Mouse (Mus musculus) kidney, postnatal 0 days (tissue): ENCODE data around the gene Mast4. TPM values are rescaled to one million over a fixed set of nuclear protein-coding genes. Genes with fewer than 3 reads are reported as not detected.

ENCODE experiments used
- ATAC-seq: fragments of 200-750 bp; cut with Nextera tagmentation; replicated peaks from 2 replicates; pipeline ENCODE4 v1.8.0; 2017; ENCODE audit warnings: low read depth, moderate number of reproducible peaks, moderate TSS enrichment, moderate library complexity; ENCODE audit not compliant: low FRiP score
- DNase-seq: peaks from one replicate; pipeline ENCODE4 v3.0.0-alpha.2; 2016; ENCODE audit warnings: low spot score
- H3K27ac ChIP-seq: fragments of 300-500 bp; sonication (generic); 2 replicates; pipeline ENCODE4 v1.5.1; 2014; ENCODE audit warnings: mild to moderate bottlenecking
- H3K27me3 ChIP-seq: fragments of 300-500 bp; sonication (generic); 2 replicates; pipeline ENCODE4 v1.6.1; 2014; ENCODE audit warnings: low read length, mixed read lengths; ENCODE audit not compliant: insufficient read depth
- H3K36me3 ChIP-seq: fragments of 300-500 bp; sonication (generic); 2 replicates; pipeline ENCODE4 v1.6.1; 2014; ENCODE audit warnings: low read length, mixed read lengths; ENCODE audit not compliant: insufficient read depth
- H3K4me1 ChIP-seq: fragments of 300-500 bp; sonication (generic); replicated peaks from 2 replicates; pipeline ENCODE4 v1.6.1; 2014; ENCODE audit warnings: antibody characterized with exemption, low read length, mixed read lengths; ENCODE audit not compliant: insufficient read depth
- H3K4me2 ChIP-seq: fragments of 300-500 bp; sonication (generic); 2 replicates; pipeline ENCODE4 v1.6.1; 2014; ENCODE audit warnings: mild to moderate bottlenecking, low read length, moderate library complexity, mixed read lengths
- H3K4me3 ChIP-seq: fragments of 300-500 bp; sonication (generic); replicated peaks from 2 replicates; pipeline ENCODE4 v1.5.1; 2014; ENCODE audit warnings: low read depth, low read length
- H3K9ac ChIP-seq: fragments of 300-500 bp; sonication (generic); 2 replicates; pipeline ENCODE4 v1.6.1; 2014; ENCODE audit warnings: low read depth, low read length
- H3K9me3 ChIP-seq: fragments of 300-500 bp; sonication (generic); replicated peaks from 2 replicates; pipeline ENCODE4 v1.6.1; 2016; ENCODE audit warnings: low read length, inconsistent platforms, mixed read lengths
- CTCF ChIP-seq: IDR thresholded peaks from 2 replicates; pipeline ENCODE4 v1.5.1; 2016; ENCODE audit warnings: antibody characterized with exemption, low read depth, mild to moderate bottlenecking, moderate library complexity
- WGBS: fragments of 180-500 bp; shearing (Covaris S2); extraction: QIAGEN DNeasy Blood & Tissue Kit; methylation state at CpG from one replicate; pipeline ENCODE4 v1.1.7; 2014; 5-methylcytosine and 5-hydroxymethylcytosine counted together
- polyA plus RNA-seq: library from polyadenylated mRNA; unstranded; fragments of >200 nt; fragmentation: Nextera tagmentation; extraction: Ambion mirVana; gene quantifications from 2 replicates; pipeline ENCODE4 v1.2.1, GENCODE M21; 2015

Mast4 gene
- polyA plus RNA-seq, 1 experiment from 2014 or later, result 10.6 TPM

GRCm38 (mm10) chr13:102895894-102896293, 438.4 kb downstream of the Mast4 start:
- Histone ChIP-seq H3K4me2 (no peak overlapping the region), H3K4me1 (peaks cover 37% of the 10 kb centered on the region)
- WGBS, result 79% methylated on average over 6 of the region's 6 CpGs

DNA sequence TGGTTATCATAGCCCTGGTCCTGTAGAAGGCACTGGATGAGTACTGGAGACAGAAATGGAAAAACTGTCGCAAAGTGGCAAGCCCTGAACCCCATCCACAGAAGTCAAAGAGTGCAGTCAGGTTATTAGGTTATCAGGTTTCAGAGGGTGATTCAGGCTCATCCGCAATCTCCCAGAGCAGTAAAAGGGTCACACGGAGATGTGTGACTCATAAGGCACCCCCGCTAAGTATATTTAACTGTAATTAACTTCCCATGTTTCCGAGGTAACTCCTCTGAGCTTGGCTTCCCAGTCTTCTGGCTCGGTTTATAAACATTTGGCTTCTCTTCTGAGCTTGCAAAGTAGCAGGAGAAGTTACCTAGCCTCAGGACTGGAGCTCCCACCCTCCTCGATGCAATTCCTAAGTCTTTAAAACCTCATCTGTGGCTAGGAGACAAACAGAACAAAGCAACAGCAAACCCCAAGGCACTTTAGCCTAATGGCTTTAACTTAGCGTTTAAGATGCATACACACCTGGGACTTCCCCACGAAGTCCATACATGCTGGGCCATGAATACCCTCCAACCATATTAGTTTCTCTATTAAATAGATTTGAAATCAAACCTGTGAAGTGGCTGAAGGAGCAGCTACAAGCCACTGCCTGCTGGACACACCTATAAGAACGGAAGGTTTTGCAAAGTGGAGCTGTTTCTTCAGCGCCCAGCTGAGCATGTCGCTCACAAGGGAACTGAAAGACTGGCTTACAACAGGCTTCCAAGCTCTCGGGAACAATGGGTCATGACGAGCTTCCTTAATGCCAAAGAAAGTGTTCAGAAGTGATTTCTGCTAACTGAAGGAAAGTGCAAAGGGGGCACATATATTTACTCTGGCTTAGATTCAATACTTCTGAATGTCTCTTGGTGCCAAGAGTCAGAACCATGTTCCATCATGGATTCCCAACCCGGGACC, 439.7 kb downstream of the Mast4 start:
- no peak overlapping the region for H3K4me3 ChIP-seq
- H3K9me3 ChIP-seq, result no peaks in the 10 kb centered on the region
- TF ChIP-seq CTCF, result no peak
- H3K27me3 ChIP-seq, result no peaks in the 10 kb centered on the region
- WGBS, result 29% methylated on average over 15 of the region's 15 CpGs
- peak overlapping the region; percentile 23 for H3K4me2 ChIP-seq
- H3K27ac ChIP-seq, result peak overlapping the region; percentile 28; the same call in 1 of the 2 replicates
- no peaks in the 10 kb centered on the region for H3K36me3 ChIP-seq
- H3K4me1 ChIP-seq, result peaks cover 30% of the 10 kb centered on the region
- DNase-seq, result no peak
- H3K9ac ChIP-seq, result no peak overlapping the region
- no peak for ATAC-seq

More at GRCm38 (mm10) chr13:102895894-102896293, 438.4 kb downstream of the Mast4 start:
- no peak overlapping the region for H3K9ac ChIP-seq
- H3K27ac ChIP-seq, result no peak overlapping the region
- DNase-seq (no peak), ATAC-seq (no peak)
- TF ChIP-seq CTCF, result no peak
- no peaks in the 10 kb centered on the region for H3K36me3 ChIP-seq
- H3K27me3 ChIP-seq, result no peaks in the 10 kb centered on the region
- H3K4me3 ChIP-seq, result no peak overlapping the region
- no peaks in the 10 kb centered on the region for H3K9me3 ChIP-seq

- H3K9ac ChIP-seq, result no peak overlapping the region
- ATAC-seq, result no peak
- 78% methylated on average over 3 of the region's 3 CpGs for WGBS
Observed at GRCm38 (mm10) chr13:102892783-102893182, 441.5 kb downstream of the Mast4 start.

DNA sequence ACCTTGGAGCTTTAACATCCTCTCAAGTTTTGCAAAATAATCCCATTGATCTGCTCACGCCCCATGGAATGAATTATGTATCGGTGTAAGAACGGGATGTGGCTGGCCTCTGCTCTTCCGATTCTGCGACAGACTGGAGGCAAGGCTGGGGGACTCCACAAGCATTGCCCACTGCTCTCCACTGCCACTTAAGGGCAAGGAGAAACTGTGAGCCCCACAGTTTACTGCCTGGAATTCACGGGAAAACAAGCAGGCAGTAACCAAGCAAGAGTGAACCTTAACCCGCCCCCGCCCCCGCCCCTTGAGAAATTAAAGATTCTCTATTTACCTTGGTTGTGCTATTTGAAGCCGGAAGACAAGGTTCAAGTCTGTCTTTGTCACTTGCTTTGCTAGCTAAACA, 444.3 kb downstream of the Mast4 start:
- no peaks in the 10 kb centered on the region for H3K9me3 ChIP-seq
- no peaks in the 10 kb centered on the region for H3K36me3 ChIP-seq
- peak; percentile 40 for ATAC-seq
- H3K27ac ChIP-seq, result peak overlapping the region; percentile 55
- 52% methylated on average over 10 of the region's 10 CpGs for WGBS
- peak overlapping the region; percentile 26 for H3K4me2 ChIP-seq
- H3K4me3 ChIP-seq, result no peak overlapping the region
- H3K27me3 ChIP-seq, result no peaks in the 10 kb centered on the region
- H3K4me1 ChIP-seq, result peaks cover 12% of the 10 kb centered on the region; the same call in 1 of the 2 replicates
- no peak overlapping the region for H3K9ac ChIP-seq
- 0 out of 2 replicates have a peak, but pooled peaks have one; percentile 3 for TF ChIP-seq CTCF
- DNase-seq, result no peak

More at GRCm38 (mm10) chr13:102892783-102893182, 441.5 kb downstream of the Mast4 start:
- H3K27ac ChIP-seq, result no peak overlapping the region
- H3K4me2 ChIP-seq, result no peak overlapping the region
- no peaks in the 10 kb centered on the region for H3K36me3 ChIP-seq
- no peak for TF ChIP-seq CTCF
- no peaks in the 10 kb centered on the region for H3K9me3 ChIP-seq
- no peak overlapping the region for H3K4me3 ChIP-seq
- peaks cover 19% of the 10 kb centered on the region; the same call in 1 of the 2 replicates for H3K4me1 ChIP-seq
- H3K27me3 ChIP-seq, result no peaks in the 10 kb centered on the region
- no peak for DNase-seq

GRCm38 (mm10) chr13:102889537-102889936, 444.8 kb downstream of the Mast4 start:
- no peak for TF ChIP-seq CTCF
- no peak overlapping the region for H3K4me3 ChIP-seq
- H3K4me2 ChIP-seq, result peak overlapping the region; percentile 26
- peak overlapping the region; percentile 55 for H3K27ac ChIP-seq
- H3K4me1 ChIP-seq, result peaks cover 7% of the 10 kb centered on the region; the same call in 1 of the 2 replicates
- no peaks in the 10 kb centered on the region for H3K36me3 ChIP-seq
- DNase-seq, result peak; percentile 58
- H3K27me3 ChIP-seq, result no peaks in the 10 kb centered on the region
- peak; percentile 72 for ATAC-seq
- no peaks in the 10 kb centered on the region for H3K9me3 ChIP-seq
- H3K9ac ChIP-seq, result no peak overlapping the region
- WGBS, result 47% methylated on average over 13 of the region's 13 CpGs

DNA sequence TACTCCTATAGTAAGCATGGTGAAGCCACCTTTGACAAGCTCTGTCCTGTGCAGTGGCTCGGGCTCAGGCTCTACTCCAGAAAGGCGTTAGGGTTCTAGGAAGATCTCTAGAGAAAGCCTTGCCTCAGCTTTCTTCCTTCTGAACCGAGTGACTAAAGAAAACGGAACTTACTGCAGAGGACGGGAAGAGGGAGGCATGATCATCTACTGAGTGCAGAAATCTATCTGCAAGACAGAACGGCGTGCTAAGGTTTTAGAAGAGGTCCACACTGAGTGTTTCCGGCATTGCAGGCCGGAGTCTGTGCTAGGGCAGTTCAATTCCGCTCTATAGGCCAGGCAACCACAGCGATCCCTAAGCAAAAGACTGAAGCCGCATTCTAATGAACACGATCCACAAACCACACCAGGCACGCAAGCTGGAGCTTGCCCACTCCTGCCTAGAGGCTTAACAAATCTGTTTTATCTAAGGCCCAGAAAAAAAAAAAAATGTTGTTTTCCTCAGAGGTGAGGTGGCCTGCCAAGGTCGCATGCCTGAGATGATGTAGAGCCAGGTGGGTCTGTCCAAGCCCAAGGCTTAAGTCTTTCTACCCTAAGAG, 445.3 kb downstream of the Mast4 start:
- ATAC-seq (peak; percentile 12; the same call in 1 of the 2 replicates), DNase-seq (no peak)
- Histone ChIP-seq H3K36me3 (no peaks in the 10 kb centered on the region), H3K4me3 (no peak overlapping the region), H3K4me2 (peak overlapping the region; percentile 26), H3K27ac (peak overlapping the region; percentile 55), H3K9me3 (no peaks in the 10 kb centered on the region), H3K4me1 (peaks cover 2% of the 10 kb centered on the region; the same call in 1 of the 2 replicates), H3K9ac (no peak overlapping the region), H3K27me3 (no peaks in the 10 kb centered on the region)
- TF ChIP-seq CTCF, result no peak
- 62% methylated on average over 15 of the region's 15 CpGs for WGBS
